Mouse (Mus musculus): Measurements from ENCODE around the gene Gin1.

DNA sequence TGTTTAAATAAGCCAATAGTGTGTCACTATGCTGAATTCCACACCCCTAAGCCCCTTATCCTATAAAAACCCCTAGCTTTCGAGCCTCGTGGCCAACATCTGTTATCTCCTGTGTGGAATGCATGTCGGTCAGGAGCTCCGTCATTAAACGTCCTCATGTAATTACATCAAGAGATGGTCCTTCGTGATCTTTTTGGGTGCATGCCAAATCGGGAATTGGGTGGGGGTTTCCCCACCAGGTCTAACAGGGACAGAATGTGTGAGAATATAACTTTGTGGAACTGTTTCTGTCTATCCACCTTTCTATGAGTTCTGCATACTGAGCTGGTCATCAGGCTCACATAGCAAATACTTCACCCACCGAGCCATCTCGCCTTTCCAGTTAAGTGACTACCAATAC is 26.0 kb downstream of the Gin1 start:
- no peak for TF ChIP-seq CTCF (IDR thresholded peaks at IDR 0.05; ENCODE audit: low read depth)
- no peak for TF ChIP-seq EP300 (IDR thresholded peaks at IDR 0.05; ENCODE audit: low read depth)
